Mouse (Mus musculus): ENCODE results near the gene Arid3b. TPM values are rescaled to one million over a fixed set of nuclear protein-coding genes. Genes with fewer than 3 reads are reported as not detected.

Gene Arid3b
- 0.86 TPM for polyA plus RNA-seq (2014; fragmentation: Illumina TruSeq; extraction: RNeasy Lipid Tissue Mini Kit (QIAGEN cat#74804))

DNA sequence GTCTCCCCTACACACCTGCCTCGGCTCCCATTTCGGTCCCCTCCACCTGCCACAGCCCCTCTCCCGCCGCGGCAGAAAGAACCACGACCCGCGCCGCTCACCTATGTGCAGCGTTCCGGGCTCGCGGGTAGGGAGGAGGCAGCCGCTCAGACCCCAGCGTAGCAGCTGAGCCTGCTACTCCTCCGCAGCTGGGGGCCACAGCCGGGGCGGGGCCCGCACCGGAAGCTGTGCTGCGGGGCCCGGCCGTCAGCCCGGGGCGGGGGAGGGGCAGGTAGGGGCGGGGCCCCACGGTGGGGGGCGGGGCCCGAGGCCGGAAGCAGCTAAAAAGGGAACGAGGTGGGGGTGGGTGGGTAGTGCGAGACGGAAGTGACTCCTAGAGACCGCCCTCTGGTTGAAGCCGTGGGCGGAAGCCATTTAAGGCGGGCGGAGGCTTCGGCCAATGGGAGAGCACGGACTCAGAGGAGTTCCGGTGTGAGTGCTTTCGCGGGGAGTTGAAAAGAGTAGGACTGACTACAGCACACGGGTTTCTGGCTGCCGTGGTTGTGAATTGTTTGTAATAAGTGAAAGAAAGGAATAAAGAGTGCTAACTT, at the start of gene Arid3b:
Gene Arid3b (minus strand): TSS at position 213 of the 590 bp plus-strand sequence.

DNA sequence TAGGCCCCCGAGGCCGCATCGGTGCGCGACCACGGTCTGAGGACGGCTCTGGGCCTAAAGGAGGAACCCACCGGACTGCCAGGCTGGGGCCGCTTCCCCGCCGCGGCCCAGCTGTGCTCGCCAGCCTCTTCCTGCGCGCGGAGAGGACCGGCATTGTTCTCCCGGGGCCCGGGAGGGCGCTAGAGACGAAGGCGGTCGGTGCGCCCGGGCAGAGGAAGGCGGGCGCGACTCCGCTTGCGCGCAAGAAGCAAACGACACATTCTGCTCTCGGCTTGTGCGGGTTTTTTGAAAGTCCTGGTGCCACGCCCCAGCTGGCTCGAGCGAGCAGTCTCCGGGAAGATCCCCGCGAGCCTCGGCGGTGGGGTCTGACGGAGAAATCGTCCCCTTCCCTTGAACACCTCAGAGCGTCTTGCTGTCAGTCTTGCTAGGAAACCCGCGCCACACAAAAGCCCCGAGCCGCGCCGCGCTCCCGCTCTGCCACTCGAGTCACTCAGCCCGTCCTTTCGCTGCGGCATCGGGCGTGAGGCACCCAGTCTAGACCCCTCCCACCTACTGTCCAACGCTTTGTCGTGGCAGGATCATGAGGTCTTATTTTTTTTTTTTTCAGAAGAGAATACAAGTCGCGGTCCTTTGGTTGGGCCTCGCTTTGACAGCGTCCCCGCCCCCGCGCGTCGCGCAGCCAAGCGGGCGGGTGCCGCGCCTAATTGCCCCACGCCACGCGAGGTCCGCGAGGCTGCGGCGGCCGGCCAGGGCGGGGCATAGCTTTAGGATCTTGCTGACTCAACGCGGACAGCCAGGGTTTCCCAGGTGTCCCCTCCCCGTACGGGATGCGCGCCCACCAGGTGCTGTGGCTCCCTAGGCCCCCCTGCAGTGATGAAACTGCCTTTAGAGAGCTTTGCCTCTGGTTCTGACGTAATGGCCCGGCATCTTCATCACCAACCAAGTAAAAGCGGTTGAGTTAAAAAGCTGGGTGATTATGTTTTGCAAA, 70.9 kb downstream of the Arid3b start, which contains the start of gene Clk3:
Gene Clk3 (minus strand): TSS at position 497 of the 988 bp plus-strand sequence.

Other genes with a start within 250 kb of the Arid3b start
- gene Ulk3, start 247.3 kb downstream of the Arid3b start, polyA plus RNA-seq (2014; fragmentation: Illumina TruSeq; extraction: RNeasy Lipid Tissue Mini Kit (QIAGEN cat#74804)): 4.5 TPM
- not detected for gene Cplx3, start 230.5 kb downstream of the Arid3b start, polyA plus RNA-seq (2014; fragmentation: Illumina TruSeq; extraction: RNeasy Lipid Tissue Mini Kit (QIAGEN cat#74804))
- gene Lman1l, start 216.0 kb downstream of the Arid3b start, polyA plus RNA-seq (2014; fragmentation: Illumina TruSeq; extraction: RNeasy Lipid Tissue Mini Kit (QIAGEN cat#74804)): not detected
- 3.6 TPM for gene Csk, start 183.2 kb downstream of the Arid3b start, polyA plus RNA-seq (2014; fragmentation: Illumina TruSeq; extraction: RNeasy Lipid Tissue Mini Kit (QIAGEN cat#74804))
- gene Cyp1a2, start 153.1 kb downstream of the Arid3b start, polyA plus RNA-seq (2014; fragmentation: Illumina TruSeq; extraction: RNeasy Lipid Tissue Mini Kit (QIAGEN cat#74804)): not detected
- not detected for gene Cyp1a1, start 148.9 kb downstream of the Arid3b start, polyA plus RNA-seq (2014; fragmentation: Illumina TruSeq; extraction: RNeasy Lipid Tissue Mini Kit (QIAGEN cat#74804))
- gene Edc3, start 128.3 kb downstream of the Arid3b start, polyA plus RNA-seq (2014; fragmentation: Illumina TruSeq; extraction: RNeasy Lipid Tissue Mini Kit (QIAGEN cat#74804)): 5.1 TPM
- gene Clk3, start 70.9 kb downstream of the Arid3b start, polyA plus RNA-seq (2014; fragmentation: Illumina TruSeq; extraction: RNeasy Lipid Tissue Mini Kit (QIAGEN cat#74804)): 46.3 TPM
- gene Ubl7, start 74.2 kb upstream of the Arid3b start, polyA plus RNA-seq (2014; fragmentation: Illumina TruSeq; extraction: RNeasy Lipid Tissue Mini Kit (QIAGEN cat#74804)): 50.8 TPM
- 10.1 TPM for gene Sema7a, start 103.3 kb upstream of the Arid3b start, polyA plus RNA-seq (2014; fragmentation: Illumina TruSeq; extraction: RNeasy Lipid Tissue Mini Kit (QIAGEN cat#74804))
- gene Cyp11a1, start 169.6 kb upstream of the Arid3b start, polyA plus RNA-seq (2014; fragmentation: Illumina TruSeq; extraction: RNeasy Lipid Tissue Mini Kit (QIAGEN cat#74804)): 367 TPM
- gene Stra6, start 227.0 kb upstream of the Arid3b start, polyA plus RNA-seq (2014; fragmentation: Illumina TruSeq; extraction: RNeasy Lipid Tissue Mini Kit (QIAGEN cat#74804)): 3.3 TPM